19 mouse cellular contexts compared by ENCODE assay signal in genomic region chr4:145270136-145270535, GRCm38 (mm10). TPM values are rescaled to one million over a fixed set of nuclear protein-coding genes. Genes with fewer than 3 reads are reported as not detected.
DNase-seq lines count a peak whose midpoint lies in the region; ATAC-seq and TF ChIP-seq lines count a peak whose summit lies in the region.
"Had no signal": no experiment of that assay in that cellular context is flagged by ENCODE, and none has a peak within 500 bp of the region (broad histone marks: within the 10 kb centered on the region; RNA-seq: fewer than 3 reads in every experiment).

No protein-coding gene starts in this region.

- TF ChIP-seq EP300 in liver, embryonic 14.5 days (IDR thresholded peaks at IDR 0.05; ENCODE audit: low read depth): no peak

- H3K9me3 ChIP-seq in liver, embryonic 11.5 days (ENCODE audit: control insufficient read depth, low read length): no peaks in the 10 kb centered on the region
- no peaks in the 10 kb centered on the region for H3K9me3 ChIP-seq in liver, embryonic 14.5 days (ENCODE audit: control insufficient read depth, low read length)
- H3K9me3 ChIP-seq in forebrain, embryonic 16.5 days (ENCODE audit: control insufficient read depth, low read length): no peaks in the 10 kb centered on the region
- H3K9me3 ChIP-seq: forebrain, embryonic 15.5 days; hindbrain, embryonic 12.5 days; limb, embryonic 15.5 days; midbrain, embryonic 13.5 days; neural tube, embryonic 13.5 days had no signal

- no peak for ATAC-seq in liver, embryonic 11.5 days (replicated peaks; ENCODE audit: low FRiP score)
- ATAC-seq in liver, embryonic 14.5 days (ENCODE audit: insufficient read depth): 0 out of 2 replicates have a peak, but pooled peaks have one; percentile 17
- ATAC-seq in inflammation-experienced regulatory T-cells, adult 6 months: no peak
- ATAC-seq in forebrain, embryonic 16.5 days: no peak
- ATAC-seq: forebrain, embryonic 15.5 days; intestine, postnatal 0 days; midbrain, embryonic 13.5 days had no signal

- WGBS in liver, embryonic 11.5 days: 51% methylated on average over 5 of the region's 5 CpGs
- 39% methylated on average over 5 of the region's 5 CpGs for WGBS in liver, embryonic 14.5 days (ENCODE audit: insufficient replicate concordance)
- WGBS in forebrain, embryonic 16.5 days: 89% methylated on average over 5 of the region's 5 CpGs

- no peak for TF ChIP-seq CTCF in liver, embryonic 14.5 days (IDR thresholded peaks at IDR 0.05; ENCODE audit: low read depth)

- no peaks in the 10 kb centered on the region for H3K4me1 ChIP-seq in liver, embryonic 11.5 days (replicated peaks; ENCODE audit: control insufficient read depth, insufficient read depth, low read length)
- no peaks in the 10 kb centered on the region for H3K4me1 ChIP-seq in liver, embryonic 14.5 days (replicated peaks; ENCODE audit: control insufficient read depth in 2 of 2, insufficient read depth in 2 of 2, low read length in 1 of 2)
- no peaks in the 10 kb centered on the region for H3K4me1 ChIP-seq in forebrain, embryonic 16.5 days (replicated peaks; ENCODE audit: control insufficient read depth, insufficient read depth, low read length)
- H3K4me1 ChIP-seq: forebrain, embryonic 15.5 days; hindbrain, embryonic 12.5 days; midbrain, embryonic 13.5 days; neural tube, embryonic 13.5 days had no signal

- H3K4me3 ChIP-seq in liver, embryonic 11.5 days (ENCODE audit: low read depth, low read length): no peak overlapping the region
- H3K4me3 ChIP-seq in liver, embryonic 14.5 days (ENCODE audit: insufficient read depth in 1 of 2, low read depth in 2 of 2, low read length in 2 of 2): no peak overlapping the region
- no peak overlapping the region for H3K4me3 ChIP-seq in forebrain, embryonic 16.5 days (replicated peaks; ENCODE audit: low read length)
- H3K4me3 ChIP-seq: forebrain, embryonic 15.5 days; hindbrain, embryonic 12.5 days; limb, embryonic 15.5 days; midbrain, embryonic 13.5 days; neural tube, embryonic 13.5 days had no signal

- no peak overlapping the region for H3K9ac ChIP-seq in liver, embryonic 11.5 days (ENCODE audit: low read depth, low read length)
- no peak overlapping the region for H3K9ac ChIP-seq in liver, embryonic 14.5 days (replicated peaks)
- no peak overlapping the region for H3K9ac ChIP-seq in forebrain, embryonic 16.5 days (replicated peaks; ENCODE audit: low read depth, low read length)
- H3K9ac ChIP-seq: forebrain, embryonic 15.5 days; hindbrain, embryonic 12.5 days; limb, embryonic 15.5 days; midbrain, embryonic 13.5 days; neural tube, embryonic 13.5 days had no signal

- H3K27me3 ChIP-seq in liver, embryonic 11.5 days (replicated peaks; ENCODE audit: control insufficient read depth, insufficient read depth, low read length): no peaks in the 10 kb centered on the region
- H3K27me3 ChIP-seq in liver, embryonic 14.5 days (ENCODE audit: control insufficient read depth, insufficient read depth, low read length): no peaks in the 10 kb centered on the region
- H3K27me3 ChIP-seq in forebrain, embryonic 16.5 days (replicated peaks; ENCODE audit: control insufficient read depth, insufficient read depth, low read length): no peaks in the 10 kb centered on the region
- H3K27me3 ChIP-seq: forebrain, embryonic 15.5 days; hindbrain, embryonic 12.5 days; limb, embryonic 15.5 days; midbrain, embryonic 13.5 days; neural tube, embryonic 13.5 days had no signal

- H3K4me2 ChIP-seq in liver, embryonic 11.5 days: no peak overlapping the region
- H3K4me2 ChIP-seq in liver, embryonic 14.5 days (ENCODE audit: low read depth): no peak overlapping the region
- H3K4me2 ChIP-seq in forebrain, embryonic 16.5 days (ENCODE audit: low read length): no peak overlapping the region
- H3K4me2 ChIP-seq: forebrain, embryonic 15.5 days; hindbrain, embryonic 12.5 days; limb, embryonic 15.5 days; midbrain, embryonic 13.5 days; neural tube, embryonic 13.5 days had no signal

- peak; percentile 8 for DNase-seq in liver
- no peak for DNase-seq in liver, embryonic 11.5 days (ENCODE audit: low spot score)
- peak; percentile 13 for DNase-seq in brain, adult 2 months (ENCODE audit: low read depth, low spot score)
- no peak for DNase-seq in liver, embryonic 14.5 days (ENCODE audit: low read depth in 3 of 3, low spot score in 3 of 3)
- peak; percentile 68 to 72 for DNase-seq in monocyte, adult 2 months (ENCODE audit: low read depth in 1 of 2, low spot score in 2 of 2)
- DNase-seq: adrenal gland, postnatal 36 days; cerebellum, adult 2 months; kidney, postnatal 25 days; retina, postnatal 1 day; thymus, adult 18-20 months had no signal

- no peak overlapping the region for H3K27ac ChIP-seq in liver, embryonic 11.5 days (ENCODE audit: low read depth, low read length)
- no peak overlapping the region for H3K27ac ChIP-seq in liver, embryonic 14.5 days
- H3K27ac ChIP-seq in forebrain, embryonic 16.5 days (ENCODE audit: low read length): no peak overlapping the region
- H3K27ac ChIP-seq: forebrain, embryonic 15.5 days; hindbrain, embryonic 12.5 days; limb, embryonic 15.5 days; midbrain, embryonic 13.5 days; neural tube, embryonic 13.5 days had no signal

- no peaks in the 10 kb centered on the region for H3K36me3 ChIP-seq in liver, embryonic 11.5 days (ENCODE audit: control insufficient read depth, insufficient read depth, low read length)
- no peaks in the 10 kb centered on the region for H3K36me3 ChIP-seq in liver, embryonic 14.5 days (replicated peaks; ENCODE audit: control insufficient read depth, insufficient read depth, low read depth)
- no peaks in the 10 kb centered on the region for H3K36me3 ChIP-seq in forebrain, embryonic 16.5 days (ENCODE audit: control insufficient read depth, insufficient read depth)
- H3K36me3 ChIP-seq: forebrain, embryonic 15.5 days; hindbrain, embryonic 12.5 days; limb, embryonic 15.5 days; midbrain, embryonic 13.5 days; neural tube, embryonic 13.5 days had no signal

RNA-seq across cellular contexts. Expression of gene Tnfrsf1b, which starts 23.5 kb away (rescaled TPM):
- 5.7 and 6.5 TPM in 2 replicates for polyA plus RNA-seq in liver, embryonic 11.5 days (2014; fragmentation: Nextera tagmentation; extraction: Ambion mirVana)
- 3.2 and 4.5 TPM in 2 replicates for polyA plus RNA-seq in liver, embryonic 14.5 days (2012; rRNA removed)
- 4.2 and 4.7 TPM in 2 replicates for polyA plus RNA-seq in liver, embryonic 14.5 days (2014; fragmentation: Nextera tagmentation; extraction: Ambion mirVana)
- 100 to 1,000 TPM in 1 of 3 experiments, 10 to 100 TPM in 2; 83.9 to 124 (median 98.2) TPM for polyA plus RNA-seq in inflammation-experienced regulatory T-cells, adult 6 months (2017; shearing (Covaris generic))
- 2.4 and 2.5 TPM in 2 replicates for polyA plus RNA-seq in forebrain, embryonic 16.5 days (2015; fragmentation: Nextera tagmentation; extraction: Ambion mirVana)

RNA-seq across cellular contexts. Expression of gene Tnfrsf8, which starts 44.8 kb away (rescaled TPM):
- not detected in 2 replicates for polyA plus RNA-seq in liver, embryonic 11.5 days (2014; fragmentation: Nextera tagmentation; extraction: Ambion mirVana)
- polyA plus RNA-seq in liver, embryonic 14.5 days (2012; rRNA removed): 0.02 and 0.03 TPM in 2 replicates
- polyA plus RNA-seq in liver, embryonic 14.5 days (2014; fragmentation: Nextera tagmentation; extraction: Ambion mirVana): 0.05 TPM in 2 replicates
- 10 to 100 TPM; 10.4 to 16.8 (median 14.5) TPM for polyA plus RNA-seq in inflammation-experienced regulatory T-cells, adult 6 months (2017; shearing (Covaris generic))
- polyA plus RNA-seq in forebrain, embryonic 16.5 days (2015; fragmentation: Nextera tagmentation; extraction: Ambion mirVana): 0.27 and 0.81 TPM in 2 replicates
- polyA plus RNA-seq: heart, embryonic 14.5 days; neural tube, embryonic 13.5 days had no signal

Comparison
In these comparisons a context has a peak if more than half of its experiments do, and no peak if none do; other contexts are left out.
1. DNase-seq: peak in liver (single experiment), brain, adult 2 months (single experiment) and monocyte, adult 2 months (2 of 2); none in liver, embryonic 11.5 days (single experiment) and liver, embryonic 14.5 days (0 of 3).
2. RNA of gene Tnfrsf1b, which starts 23.5 kb away (polyA plus RNA-seq): 83.9 to 124 TPM in inflammation-experienced regulatory T-cells, adult 6 months; 5.7 to 6.5 TPM in liver, embryonic 11.5 days, 3.2 to 4.7 TPM in liver, embryonic 14.5 days and 2.4 to 2.5 TPM in forebrain, embryonic 16.5 days; every median in the first group is over 10 times any median in the second.